Mouse (Mus musculus) MN1 (cell line): Measurements from ENCODE around the gene Miga2.

Source experiments
- DNase-seq: peaks from one replicate; pipeline ENCODE4 v3.0.0-alpha.2; 2016; ENCODE audit warnings: low spot score

The Miga2 gene

GRCm38 (mm10) chr2:30358533-30359531 lies 5.2 kb upstream of the Miga2 start, which contains the start of gene Sh3glb2:
TSS of gene Sh3glb2 (minus strand) at chr2:30359337.
- DNase-seq, result peak; percentile 89

- DNase-seq, result no peak
Measured at GRCm38 (mm10) chr2:30360626-30361025, 3.4 kb upstream of the Miga2 start.

DNA sequence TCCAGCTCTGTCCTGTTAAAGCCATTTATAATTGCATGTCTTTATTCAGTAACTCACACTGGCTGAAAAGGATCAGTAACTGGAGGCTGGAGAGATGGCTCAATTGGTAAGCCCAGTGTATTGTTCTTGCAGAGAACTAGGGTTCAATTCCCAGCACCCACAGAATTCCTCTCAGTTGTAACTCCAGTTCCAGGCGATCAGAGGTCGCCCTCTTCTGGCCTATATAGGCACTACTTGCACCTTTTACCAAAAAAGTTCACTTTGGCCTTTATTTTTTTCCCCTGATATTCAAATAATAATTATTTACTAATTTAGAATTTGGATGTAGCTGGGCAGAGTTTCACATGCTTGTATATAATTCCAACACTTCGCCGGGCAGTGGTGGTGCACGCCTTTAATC lies 1.2 kb upstream of the Miga2 start:
- DNase-seq, result no peak

DNA sequence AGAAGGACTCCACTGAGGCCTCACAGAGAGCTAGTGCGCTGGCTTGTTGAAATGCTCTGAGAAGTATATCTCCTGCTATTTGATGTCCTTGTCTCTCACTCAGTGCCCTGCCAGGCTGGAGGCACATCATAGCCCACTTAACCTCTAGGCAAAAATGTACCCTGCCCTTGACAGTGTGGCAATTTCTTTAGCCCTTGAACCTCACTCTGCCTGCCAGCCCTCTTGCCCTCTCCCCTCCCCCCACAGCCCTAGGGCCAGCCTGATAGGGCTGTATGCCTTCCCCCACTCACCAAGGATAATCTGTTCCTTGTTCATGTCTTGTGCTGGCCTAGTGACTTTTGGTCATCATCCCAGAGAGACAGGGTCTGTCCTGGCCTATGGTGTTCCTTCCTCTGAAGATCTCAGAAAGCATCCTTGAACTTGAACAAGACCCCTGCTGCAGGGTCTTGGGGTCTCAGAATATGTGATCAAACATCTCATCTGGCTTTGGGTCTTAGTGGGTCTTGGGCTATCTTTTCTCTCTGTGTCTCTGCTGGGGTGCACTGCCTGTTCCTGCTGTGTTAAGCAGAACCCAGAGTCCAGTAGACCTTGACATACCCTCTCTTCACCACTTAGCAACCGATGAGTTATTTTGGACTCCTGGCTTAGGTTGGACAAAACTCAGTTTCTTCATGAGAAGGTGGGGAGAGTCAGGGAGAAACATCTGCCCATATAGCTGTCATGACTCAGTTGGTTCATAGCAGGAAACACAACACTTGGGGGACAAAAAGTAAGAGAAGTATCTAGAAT lies 1.4 kb downstream of the Miga2 start:
- DNase-seq, result no peak

DNA sequence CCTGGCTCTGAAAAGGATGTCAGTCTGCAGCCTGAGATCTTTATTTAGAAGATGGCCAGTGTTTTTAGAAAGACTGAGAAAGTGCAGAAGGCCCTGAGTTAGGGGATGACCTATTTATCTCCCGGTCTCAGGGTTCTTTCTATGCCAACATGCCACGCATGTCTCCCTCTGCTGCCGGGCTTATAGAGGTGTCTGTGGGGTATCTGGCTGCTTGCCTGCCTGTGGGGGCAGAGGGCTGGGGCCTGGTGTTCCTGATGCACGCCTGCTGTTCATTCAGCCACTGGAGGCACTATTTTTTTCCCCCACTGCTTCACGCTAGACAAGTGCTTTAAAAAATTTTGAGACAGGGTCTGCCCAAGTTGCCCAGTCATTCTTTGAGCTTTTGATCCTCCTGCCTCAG lies 2.2 kb downstream of the Miga2 start:
- DNase-seq, result peak; percentile 68

DNA sequence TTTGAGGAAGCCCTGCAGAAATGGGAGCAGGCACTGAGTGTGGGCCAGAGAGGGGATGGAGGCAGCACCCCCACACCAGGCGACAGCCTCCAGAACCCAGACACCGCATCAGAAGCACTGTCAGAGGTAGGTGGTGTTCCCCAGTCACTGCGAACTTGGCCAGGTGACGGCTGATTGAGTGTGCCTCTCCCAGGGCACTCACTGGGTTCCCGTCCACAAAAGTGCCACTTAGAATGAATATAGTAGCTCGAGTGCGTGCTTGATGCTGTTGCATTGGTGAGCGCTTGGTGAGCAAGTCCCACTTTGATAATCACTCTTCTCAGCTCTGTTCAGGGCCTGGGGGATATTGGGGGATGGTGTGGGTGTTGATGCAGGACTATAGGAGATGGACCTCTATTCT lies 7.5 kb downstream of the Miga2 start:
- DNase-seq, result no peak

GRCm38 (mm10) chr2:30372726-30373125 lies 8.7 kb downstream of the Miga2 start:
- DNase-seq, result no peak

GRCm38 (mm10) chr2:30375893-30376292 lies 11.9 kb downstream of the Miga2 start:
- no peak for DNase-seq

DNA sequence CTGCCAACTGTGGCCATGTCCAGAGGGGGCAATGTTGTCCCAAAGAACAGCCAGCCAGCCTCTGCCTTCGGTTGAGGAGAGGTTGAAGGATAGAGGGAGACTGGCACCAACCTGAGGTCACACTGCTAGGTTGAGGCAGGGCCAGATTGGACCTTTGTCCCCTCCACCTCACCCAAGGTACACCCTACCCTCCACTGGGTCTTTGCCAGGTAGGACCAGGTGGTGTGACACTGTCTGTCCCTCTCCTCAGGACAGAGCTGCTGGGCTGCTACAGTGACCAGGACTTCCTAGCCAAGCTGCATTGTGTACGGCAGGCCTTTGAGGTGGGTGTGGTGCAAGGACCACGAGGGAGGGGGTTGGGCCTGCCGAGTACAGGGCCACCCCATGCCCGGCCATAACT lies 13.7 kb downstream of the Miga2 start:
- no peak for DNase-seq

- DNase-seq, result no peak
Measured at GRCm38 (mm10) chr2:30379307-30379706, 15.3 kb downstream of the Miga2 start.

- DNase-seq, result no peak
Measured at GRCm38 (mm10) chr2:30380564-30381376, 16.7 kb downstream of the Miga2 start.

GRCm38 (mm10) chr2:30381377-30381725 lies 17.3 kb downstream of the Miga2 start:
- DNase-seq, result no peak

- no peak for DNase-seq
Measured at GRCm38 (mm10) chr2:30384814-30385213, 20.8 kb downstream of the Miga2 start.

- no peak for DNase-seq
Measured at GRCm38 (mm10) chr2:30385591-30385990, 21.6 kb downstream of the Miga2 start.

DNA sequence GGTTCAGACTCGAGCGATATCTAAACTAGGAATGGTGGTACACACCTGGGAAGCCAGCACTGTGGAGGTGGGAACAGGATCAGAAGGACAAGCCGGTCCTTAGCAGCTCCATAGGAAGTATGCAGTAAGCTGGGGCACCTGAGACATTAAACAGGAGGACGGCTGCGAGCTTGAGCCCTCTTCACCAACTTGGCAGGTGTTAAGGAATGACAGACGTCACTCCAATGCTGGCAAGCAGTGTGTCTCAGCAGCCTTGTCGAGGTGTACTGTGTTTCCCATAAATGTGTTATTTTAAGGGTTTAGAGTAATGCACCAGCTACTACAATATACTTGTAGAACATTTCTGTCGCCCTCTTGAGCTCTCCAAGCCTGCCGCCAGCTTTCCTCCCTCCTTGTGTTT lies 22.9 kb downstream of the Miga2 start:
- DNase-seq, result no peak

DNA sequence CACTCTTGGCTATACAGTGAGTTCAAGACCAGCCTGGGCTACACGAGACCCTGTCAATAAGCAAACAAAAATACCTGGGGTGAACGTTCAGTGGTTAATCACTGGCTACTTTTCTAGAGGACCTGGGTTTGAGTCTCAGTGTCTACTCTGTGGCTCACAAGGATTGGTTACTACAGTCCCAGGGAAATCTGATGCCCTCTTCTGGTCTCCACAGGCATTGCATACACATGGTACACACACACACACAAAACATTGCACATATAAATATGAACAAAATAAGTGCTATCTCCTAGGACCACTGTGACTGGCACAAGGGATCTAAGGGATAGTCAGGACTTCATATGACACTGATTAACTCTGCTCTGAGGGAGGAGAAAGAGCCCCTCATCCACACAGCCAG lies 25.0 kb downstream of the Miga2 start:
- DNase-seq, result no peak

- peak; percentile 98 for DNase-seq
Measured at GRCm38 (mm10) chr2:30392114-30392576, 28.1 kb downstream of the Miga2 start, which contains the start of gene Dolpp1. TSS of gene Dolpp1 (plus strand) at chr2:30392254.

- peak; percentile 86 for DNase-seq
Measured at GRCm38 (mm10) chr2:30392577-30393369, 28.7 kb downstream of the Miga2 start.

- DNase-seq, result no peak
Measured at GRCm38 (mm10) chr2:30393370-30393656, 29.3 kb downstream of the Miga2 start.

GRCm38 (mm10) chr2:30395757-30396156 lies 31.7 kb downstream of the Miga2 start:
- no peak for DNase-seq

- no peak for DNase-seq
Measured at GRCm38 (mm10) chr2:30396246-30396645, 32.2 kb downstream of the Miga2 start.
